Mouse (Mus musculus): ENCODE measurements around the gene Arl15.

GRCm38 (mm10) chr13:114071439-114071838 is 277.1 kb downstream of the Arl15 start:
- TF ChIP-seq CTCF (IDR thresholded peaks at IDR 0.05; ENCODE audit: control insufficient read depth, insufficient read depth, low read length) (no peak), POLR2A (IDR thresholded peaks at IDR 0.05; ENCODE audit: borderline replicate concordance, control insufficient read depth, low read depth, low read length) (no peak)

Measured in bone marrow, adult 2 months (tissue).